Mouse (Mus musculus) brain, embryonic 14.5 days (tissue): ENCODE measurements around the gene Ints6.

ENCODE experiments used
- CTCF ChIP-seq: fragments of 200-500 bp; IDR thresholded peaks from 2 replicates; pipeline ENCODE4 v1.5.1; 2012; ENCODE audit warnings: inconsistent platforms, mild to moderate bottlenecking, moderate library complexity, borderline replicate concordance; ENCODE audit not compliant: insufficient read depth, insufficient read length; ENCODE audit errors: extremely low read depth
- POLR2A ChIP-seq: fragments of 200-500 bp; IDR thresholded peaks from 2 replicates; pipeline ENCODE4 v1.6.1; 2012; ENCODE audit warnings: mild to moderate bottlenecking, inconsistent platforms, borderline replicate concordance; ENCODE audit not compliant: poor library complexity, insufficient read depth, insufficient read length, severe bottlenecking; ENCODE audit errors: extremely low read depth

DNA sequence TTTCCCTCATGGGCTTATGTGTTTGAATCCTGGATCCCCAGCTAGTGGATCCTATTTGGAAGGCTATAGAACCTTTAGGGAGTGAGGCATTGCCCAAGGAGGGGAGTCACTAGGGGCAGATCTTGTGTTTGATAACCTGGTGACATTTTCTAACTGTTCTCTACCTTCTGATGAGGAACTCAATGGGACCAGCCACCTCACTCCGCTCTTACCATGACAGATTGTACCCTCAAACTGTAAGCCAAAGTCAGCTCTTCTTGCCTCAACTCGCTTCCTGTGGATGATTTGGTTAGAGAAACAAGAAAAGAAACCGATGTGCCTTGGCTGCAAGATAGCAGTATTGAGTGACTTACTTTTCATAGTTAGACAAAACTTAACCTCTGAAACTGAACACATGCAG is 109.2 kb downstream of the Ints6 start:
- no peak for TF ChIP-seq CTCF
- TF ChIP-seq POLR2A: no peak
